ENCODE assay signal across 9 mouse cellular contexts in genomic region chr19:7204898-7205297, GRCm38 (mm10). TPM values are rescaled to one million over a fixed set of nuclear protein-coding genes. Genes with fewer than 3 reads are reported as not detected.
DNase-seq lines count a peak whose midpoint lies in the region; ATAC-seq and TF ChIP-seq lines count a peak whose summit lies in the region.
"Had no signal": no experiment of that assay in that cellular context is flagged by ENCODE, and none has a peak within 500 bp of the region (broad histone marks: within the 10 kb centered on the region; RNA-seq: fewer than 3 reads in every experiment).

No protein-coding gene starts in this region.

- peak overlapping the region; percentile 93 for H3K4me2 ChIP-seq in heart, embryonic 13.5 days

- no peaks in the 10 kb centered on the region for H3K27me3 ChIP-seq in heart, embryonic 13.5 days (replicated peaks)
- H3K27me3 ChIP-seq in hindbrain, embryonic 10.5 days (ENCODE audit: insufficient read depth, poor library complexity, severe bottlenecking), result no peaks in the 10 kb centered on the region
- no peaks in the 10 kb centered on the region for H3K27me3 ChIP-seq in midbrain, embryonic 10.5 days (ENCODE audit: low read depth, poor library complexity, severe bottlenecking)

- ATAC-seq in heart, embryonic 13.5 days (ENCODE audit: extremely low read depth, insufficient number of reproducible peaks, low FRiP score, low TSS enrichment), result no peak

- peak overlapping the region; percentile 99 for H3K27ac ChIP-seq in heart, embryonic 13.5 days (replicated peaks)
- no peak overlapping the region for H3K27ac ChIP-seq in ES-E14 (ENCODE audit: insufficient read depth, low read depth, low read length, poor library complexity, severe bottlenecking)
- peak overlapping the region; percentile 99; the same call in 1 of the 2 replicates for H3K27ac ChIP-seq in hindbrain, embryonic 10.5 days
- peak overlapping the region; percentile 99 for H3K27ac ChIP-seq in midbrain, embryonic 10.5 days (replicated peaks)

- H3K4me1 ChIP-seq in heart, embryonic 13.5 days, result peaks cover 42% of the 10 kb centered on the region
- H3K4me1 ChIP-seq in ES-E14 (ENCODE audit: control insufficient read depth in 2 of 2, insufficient read depth in 2 of 2, low read length in 2 of 2, poor library complexity in 1 of 2), result peaks cover 0 to 6% of the 10 kb centered on the region in 2 experiments; a peak in 2 of 4 replicates
- peaks cover 35% of the 10 kb centered on the region for H3K4me1 ChIP-seq in hindbrain, embryonic 10.5 days (replicated peaks)
- H3K4me1 ChIP-seq in midbrain, embryonic 10.5 days, result peaks cover 38% of the 10 kb centered on the region

- H3K9me3 ChIP-seq in heart, embryonic 13.5 days, result no peaks in the 10 kb centered on the region
- no peaks in the 10 kb centered on the region for H3K9me3 ChIP-seq in ES-E14 (ENCODE audit: control insufficient read depth, insufficient read depth, low read depth, low read length)
- no peaks in the 10 kb centered on the region for H3K9me3 ChIP-seq in hindbrain, embryonic 10.5 days
- H3K9me3 ChIP-seq in midbrain, embryonic 10.5 days (replicated peaks), result no peaks in the 10 kb centered on the region

- DNase-seq in heart, adult 9 months (ENCODE audit: low spot score in 2 of 2), result no peak
- DNase-seq in ES-E14 (ENCODE audit: low read depth, low spot score), result no peak
- no peak for DNase-seq in hindbrain, embryonic 10.5 days (ENCODE audit: low spot score)
- DNase-seq in midbrain, embryonic 10.5 days (ENCODE audit: low spot score), result no peak
- DNase-seq in adrenal gland, postnatal 4 days (ENCODE audit: low spot score in 2 of 2), result no peak
- DNase-seq in thymus, postnatal 0 days (ENCODE audit: low spot score), result no peak
- no peak for DNase-seq in thymus, postnatal 25 days
- DNase-seq: lung, postnatal 36 days had no signal

- in situ Hi-C loops in ES-E14 (cut with MboI; ENCODE audit: low sequenced_read_pairs in 2 of 2, unreplicated experiment in 2 of 2), result no loop called here

- peak overlapping the region; percentile 88 for H3K4me3 ChIP-seq in heart, embryonic 13.5 days
- peak overlapping the region; percentile 88 to 96; a peak in 3 of 4 replicates for H3K4me3 ChIP-seq in ES-E14 (ENCODE audit: insufficient read depth in 1 of 2, low read depth in 1 of 2, low read length in 2 of 2, poor library complexity in 1 of 2, severe bottlenecking in 1 of 2)
- peak overlapping the region; percentile 83 for H3K4me3 ChIP-seq in hindbrain, embryonic 10.5 days
- peak overlapping the region; percentile 88 for H3K4me3 ChIP-seq in midbrain, embryonic 10.5 days

- H3K9ac ChIP-seq in heart, embryonic 13.5 days, result peak overlapping the region; percentile 95
- H3K9ac ChIP-seq in ES-E14 (ENCODE audit: insufficient read depth, low read depth, low read length, poor library complexity, severe bottlenecking), result peak overlapping the region; percentile 99; the same call in 1 of the 2 replicates

- peaks cover 48% of the 10 kb centered on the region for H3K36me3 ChIP-seq in heart, embryonic 13.5 days
- H3K36me3 ChIP-seq in ES-E14 (ENCODE audit: control insufficient read depth, insufficient read depth, low read length, poor library complexity, severe bottlenecking), result peaks cover 35% of the 10 kb centered on the region
- H3K36me3 ChIP-seq in hindbrain, embryonic 10.5 days, result peaks cover 46% of the 10 kb centered on the region
- peaks cover 48% of the 10 kb centered on the region for H3K36me3 ChIP-seq in midbrain, embryonic 10.5 days

- 46% methylated on average over 2 of the region's 2 CpGs for WGBS in heart, embryonic 13.5 days
- WGBS in hindbrain, embryonic 10.5 days, result 77% methylated on average over 2 of the region's 2 CpGs
- 83% methylated on average over 2 of the region's 2 CpGs for WGBS in midbrain, embryonic 10.5 days

TF ChIP-seq in ES-E14, 5 proteins besides CTCF, POLR2A, EP300 and RAD21:
- TF ChIP-seq MAFK (IDR thresholded peaks at IDR 0.05; ENCODE audit: insufficient read depth, low read depth, low read length), result no peak
- TF ChIP-seq ZNF384 (IDR thresholded peaks at IDR 0.05; ENCODE audit: low read depth, low read length), result no peak
- no peak for TF ChIP-seq CHD2 (IDR thresholded peaks at IDR 0.05; ENCODE audit: low read depth, low read length)
- TF ChIP-seq HCFC1 (IDR thresholded peaks at IDR 0.05; ENCODE audit: borderline replicate concordance, insufficient read depth, low read length), result no peak
- no peak for TF ChIP-seq ZC3H11A (IDR thresholded peaks at IDR 0.05; ENCODE audit: borderline replicate concordance, low read depth, low read length)
TF ChIP-seq in ES-E14: peak in this region for 0.

RNA-seq across cellular contexts. Expression of gene Otub1, which starts 1.2 kb away (rescaled TPM):
- 147 and 160 TPM in 2 replicates for polyA plus RNA-seq in heart, embryonic 13.5 days (2015; fragmentation: Nextera tagmentation; extraction: Ambion mirVana)
- 117 and 123 TPM in 2 replicates for total RNA-seq in ES-E14 (2012; rRNA removed)
- 273 and 309 TPM in 2 replicates for polyA plus RNA-seq in hindbrain, embryonic 10.5 days (2016; fragmentation: Nextera tagmentation; extraction: Ambion mirVana)
- polyA plus RNA-seq in midbrain, embryonic 10.5 days (2016; fragmentation: Nextera tagmentation; extraction: Ambion mirVana), result 274 and 293 TPM in 2 replicates
- 100 to 1,000 TPM; 133 to 135 TPM for total RNA-seq in adrenal gland, postnatal 4 days (2021)
- 166 TPM in 2 replicates for polyA plus RNA-seq in thymus, postnatal 0 days (2015; fragmentation: Nextera tagmentation; extraction: Ambion mirVana)

RNA-seq across cellular contexts. Expression of gene Cox8a, which starts 12.5 kb away (rescaled TPM):
- 1,676 and 1,958 TPM in 2 replicates for polyA plus RNA-seq in heart, embryonic 13.5 days (2015; fragmentation: Nextera tagmentation; extraction: Ambion mirVana)
- 882 and 1,211 TPM in 2 replicates for total RNA-seq in ES-E14 (2012; rRNA removed)
- polyA plus RNA-seq in hindbrain, embryonic 10.5 days (2016; fragmentation: Nextera tagmentation; extraction: Ambion mirVana), result 914 and 944 TPM in 2 replicates
- polyA plus RNA-seq in midbrain, embryonic 10.5 days (2016; fragmentation: Nextera tagmentation; extraction: Ambion mirVana), result 895 and 900 TPM in 2 replicates
- 100 to 1,000 TPM; 687 to 720 TPM for total RNA-seq in adrenal gland, postnatal 4 days (2021)
- 1,177 and 1,274 TPM in 2 replicates for polyA plus RNA-seq in thymus, postnatal 0 days (2015; fragmentation: Nextera tagmentation; extraction: Ambion mirVana)

RNA-seq across cellular contexts. Expression of gene Naa40, which starts 36.1 kb away (rescaled TPM):
- 51.0 and 52.1 TPM in 2 replicates for polyA plus RNA-seq in heart, embryonic 13.5 days (2015; fragmentation: Nextera tagmentation; extraction: Ambion mirVana)
- 50.9 and 56.1 TPM in 2 replicates for total RNA-seq in ES-E14 (2012; rRNA removed)
- 89.8 and 96.5 TPM in 2 replicates for polyA plus RNA-seq in hindbrain, embryonic 10.5 days (2016; fragmentation: Nextera tagmentation; extraction: Ambion mirVana)
- 105 and 107 TPM in 2 replicates for polyA plus RNA-seq in midbrain, embryonic 10.5 days (2016; fragmentation: Nextera tagmentation; extraction: Ambion mirVana)
- total RNA-seq in adrenal gland, postnatal 4 days (2021), result 10 to 100 TPM; 47.1 to 48.3 TPM
- 63.9 TPM in 2 replicates for polyA plus RNA-seq in thymus, postnatal 0 days (2015; fragmentation: Nextera tagmentation; extraction: Ambion mirVana)
